Mouse (Mus musculus) hindbrain, postnatal 0 days (tissue): ENCODE results near the gene Gm49395. TPM values are rescaled to one million over a fixed set of nuclear protein-coding genes. Genes with fewer than 3 reads are reported as not detected.

Experiments used
- ATAC-seq: fragments of 200-750 bp; cut with Nextera tagmentation; 2 replicates; pipeline ENCODE4 v1.8.0; 2017; ENCODE audit warnings: mild to moderate bottlenecking, moderate TSS enrichment, moderate library complexity
- DNase-seq: peaks from one replicate; pipeline ENCODE4 v3.0.0-alpha.2; 2015; ENCODE audit warnings: low spot score
- H3K27ac ChIP-seq: fragments of 300-500 bp; sonication (generic); 2 replicates; pipeline ENCODE4 v1.5.1; 2014; ENCODE audit warnings: mild to moderate bottlenecking
- H3K27me3 ChIP-seq: fragments of 300-500 bp; sonication (generic); 2 replicates; pipeline ENCODE4 v1.6.1; 2014; ENCODE audit warnings: low read length, mixed read lengths; ENCODE audit not compliant: insufficient read depth
- H3K36me3 ChIP-seq: fragments of 300-500 bp; sonication (generic); 2 replicates; pipeline ENCODE4 v1.6.1; 2014; ENCODE audit warnings: low read length, mixed read lengths; ENCODE audit not compliant: insufficient read depth
- H3K4me1 ChIP-seq: fragments of 300-500 bp; sonication (generic); 2 replicates; pipeline ENCODE4 v1.6.1; 2014; ENCODE audit warnings: antibody characterized with exemption, low read length, mixed read lengths; ENCODE audit not compliant: insufficient read depth
- H3K4me2 ChIP-seq: fragments of 300-500 bp; sonication (generic); 2 replicates; pipeline ENCODE4 v1.6.1; 2014; ENCODE audit warnings: low read depth, mild to moderate bottlenecking, low read length, moderate library complexity, mixed read lengths
- H3K4me3 ChIP-seq: fragments of 300-500 bp; sonication (generic); 2 replicates; pipeline ENCODE4 v1.5.1; 2014; ENCODE audit warnings: low read length
- H3K9ac ChIP-seq: fragments of 300-500 bp; sonication (generic); replicated peaks from 2 replicates; pipeline ENCODE4 v1.6.1; 2014; ENCODE audit warnings: mild to moderate bottlenecking, low read length, moderate library complexity, mixed read lengths
- H3K9me3 ChIP-seq: fragments of 300-500 bp; sonication (generic); 2 replicates; pipeline ENCODE4 v1.6.1; 2016; ENCODE audit warnings: low read length, mixed read lengths
- CTCF ChIP-seq: IDR thresholded peaks from 2 replicates; pipeline ENCODE4 v1.5.1; 2016; ENCODE audit warnings: antibody characterized with exemption, control low read depth, low read depth
- WGBS: fragments of 180-500 bp; shearing (Covaris S2); extraction: QIAGEN DNeasy Blood & Tissue Kit; methylation state at CpG from one replicate; pipeline ENCODE4 v1.1.7; 2014; 5-methylcytosine and 5-hydroxymethylcytosine counted together
- polyA plus RNA-seq: library from polyadenylated mRNA; unstranded; fragments of >200 nt; fragmentation: Nextera tagmentation; extraction: Ambion mirVana; gene quantifications from 2 replicates; pipeline ENCODE4 v1.2.1, GENCODE M21; 2015
- total RNA-seq: library from RNA; depleted of rRNA; stranded (reverse); fragments of >200 nt; gene quantifications from 2 replicates; pipeline ENCODE4 v1.2.3, GENCODE M21; 2014

The Gm49395 gene
- total and polyA plus RNA-seq, 2 experiments from 2014 or later, result 2.9 TPM; not detected in 1

GRCm38 (mm10) chr13:115132435-115132834, 30.7 kb upstream of the Gm49395 start:
- 25% methylated on average over 5 of the region's 5 CpGs for WGBS
- no peaks in the 10 kb centered on the region for H3K4me1 ChIP-seq
- ATAC-seq (no peak), DNase-seq (peak; percentile 3)
- no peak overlapping the region for H3K27ac ChIP-seq
- no peak overlapping the region for H3K9ac ChIP-seq
- no peak overlapping the region for H3K4me2 ChIP-seq
- no peaks in the 10 kb centered on the region for H3K9me3 ChIP-seq
- no peak overlapping the region for H3K4me3 ChIP-seq
- no peak for TF ChIP-seq CTCF
- no peaks in the 10 kb centered on the region for H3K36me3 ChIP-seq
- H3K27me3 ChIP-seq, result no peaks in the 10 kb centered on the region

GRCm38 (mm10) chr13:115131381-115131780, 29.7 kb upstream of the Gm49395 start:
- TF ChIP-seq CTCF, result no peak
- WGBS, result 79% methylated on average over 3 of the region's 3 CpGs
- Histone ChIP-seq H3K9ac (no peak overlapping the region), H3K4me2 (no peak overlapping the region), H3K4me3 (no peak overlapping the region), H3K27ac (no peak overlapping the region), H3K27me3 (no peaks in the 10 kb centered on the region), H3K9me3 (no peaks in the 10 kb centered on the region), H3K4me1 (no peaks in the 10 kb centered on the region), H3K36me3 (no peaks in the 10 kb centered on the region)
- ATAC-seq (no peak), DNase-seq (no peak)

- H3K4me3 ChIP-seq, result no peak overlapping the region
- 90% methylated on average over 2 of the region's 2 CpGs for WGBS
- ATAC-seq (no peak), DNase-seq (no peak)
- TF ChIP-seq CTCF, result no peak
- no peak overlapping the region for H3K4me2 ChIP-seq
- H3K9me3 ChIP-seq, result no peaks in the 10 kb centered on the region
- H3K36me3 ChIP-seq, result no peaks in the 10 kb centered on the region
- H3K4me1 ChIP-seq, result no peaks in the 10 kb centered on the region
- H3K9ac ChIP-seq, result no peak overlapping the region
- no peak overlapping the region for H3K27ac ChIP-seq
- H3K27me3 ChIP-seq, result no peaks in the 10 kb centered on the region
Measured at GRCm38 (mm10) chr13:115130035-115130434, 28.3 kb upstream of the Gm49395 start.

GRCm38 (mm10) chr13:115127826-115128225, 26.1 kb upstream of the Gm49395 start:
- no peak for DNase-seq
- no peak overlapping the region for H3K4me3 ChIP-seq
- 93% methylated on average over 1 of the region's 1 CpGs for WGBS

GRCm38 (mm10) chr13:115126534-115126933, 24.8 kb upstream of the Gm49395 start:
- Histone ChIP-seq H3K4me1 (no peaks in the 10 kb centered on the region), H3K27me3 (no peaks in the 10 kb centered on the region), H3K4me2 (no peak overlapping the region), H3K36me3 (no peaks in the 10 kb centered on the region), H3K9me3 (no peaks in the 10 kb centered on the region), H3K9ac (no peak overlapping the region), H3K4me3 (no peak overlapping the region), H3K27ac (no peak overlapping the region)
- WGBS, result 94% methylated on average over 2 of the region's 2 CpGs
- no peak for TF ChIP-seq CTCF
- ATAC-seq (no peak), DNase-seq (no peak)

More at GRCm38 (mm10) chr13:115127826-115128225, 26.1 kb upstream of the Gm49395 start:
- Histone ChIP-seq H3K27ac (no peak overlapping the region), H3K9me3 (no peaks in the 10 kb centered on the region), H3K36me3 (no peaks in the 10 kb centered on the region), H3K27me3 (no peaks in the 10 kb centered on the region), H3K9ac (no peak overlapping the region), H3K4me2 (no peak overlapping the region), H3K4me1 (no peaks in the 10 kb centered on the region)
- ATAC-seq, result no peak
- TF ChIP-seq CTCF, result no peak

GRCm38 (mm10) chr13:115125130-115125529, 23.4 kb upstream of the Gm49395 start:
- Histone ChIP-seq H3K27ac (no peak overlapping the region), H3K4me3 (no peak overlapping the region), H3K4me2 (no peak overlapping the region), H3K36me3 (no peaks in the 10 kb centered on the region), H3K27me3 (no peaks in the 10 kb centered on the region), H3K4me1 (no peaks in the 10 kb centered on the region), H3K9ac (no peak overlapping the region), H3K9me3 (no peaks in the 10 kb centered on the region)
- ATAC-seq (no peak), DNase-seq (no peak)
- TF ChIP-seq CTCF, result no peak
- 89% methylated on average over 4 of the region's 4 CpGs for WGBS

- no peak for DNase-seq
- H3K9me3 ChIP-seq, result no peaks in the 10 kb centered on the region
- H3K4me2 ChIP-seq, result no peak overlapping the region
- no peak overlapping the region for H3K9ac ChIP-seq
- no peak for TF ChIP-seq CTCF
- H3K27ac ChIP-seq, result no peak overlapping the region
- WGBS, result 76% methylated on average over 1 of the region's 1 CpGs
- no peak for ATAC-seq
- H3K36me3 ChIP-seq, result no peaks in the 10 kb centered on the region
- H3K4me1 ChIP-seq, result no peaks in the 10 kb centered on the region
- H3K4me3 ChIP-seq, result no peak overlapping the region
- H3K27me3 ChIP-seq, result no peaks in the 10 kb centered on the region
Measured at GRCm38 (mm10) chr13:115124521-115124920, 22.8 kb upstream of the Gm49395 start.
